Mouse (Mus musculus): Measurements from ENCODE around the gene Cdh6. TPM values are rescaled to one million over a fixed set of nuclear protein-coding genes. Genes with fewer than 3 reads are reported as not detected.

The Cdh6 gene
- polyA plus RNA-seq, 2 experiments from 2014 or later = 0.29 TPM; not detected in 1

DNA sequence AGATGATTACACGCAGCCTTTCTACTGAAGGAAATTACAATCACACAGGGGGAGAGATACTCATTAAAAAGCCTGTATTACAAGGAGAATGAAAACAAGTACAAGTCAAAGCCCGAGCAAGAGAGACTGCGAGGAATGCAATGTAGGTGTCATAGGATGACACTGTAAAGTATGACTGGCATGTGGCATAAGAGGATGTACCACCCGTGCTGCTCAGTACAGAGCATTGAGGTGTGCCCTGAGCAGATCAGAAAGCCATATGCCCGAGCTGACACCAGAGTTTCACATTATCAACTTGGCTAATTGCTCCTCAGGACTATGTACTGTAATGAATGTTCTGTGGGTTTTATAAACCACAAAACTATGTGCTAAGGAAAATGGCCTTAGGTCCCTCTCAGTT, 115.7 kb downstream of the Cdh6 start:
- ATAC-seq = no peak

DNA sequence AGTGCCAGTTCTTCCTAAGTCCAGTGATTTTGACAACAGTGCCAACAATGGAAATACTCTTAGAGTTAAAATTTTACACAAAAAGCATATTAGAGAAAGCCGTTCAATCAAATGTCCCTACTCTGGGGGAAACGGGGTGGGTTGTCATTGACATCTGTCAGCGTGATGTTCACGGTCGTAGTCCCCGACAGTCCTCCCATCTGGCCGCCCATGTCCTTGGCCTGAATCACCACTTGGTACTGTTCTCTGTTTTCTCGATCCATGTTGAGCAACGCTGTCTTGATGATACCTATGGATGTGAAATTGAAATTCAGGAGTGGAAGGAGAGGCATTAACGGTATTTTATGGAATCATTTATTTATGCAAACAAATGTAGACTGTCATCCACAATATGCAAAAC, 116.2 kb downstream of the Cdh6 start:
- ATAC-seq = no peak

DNA sequence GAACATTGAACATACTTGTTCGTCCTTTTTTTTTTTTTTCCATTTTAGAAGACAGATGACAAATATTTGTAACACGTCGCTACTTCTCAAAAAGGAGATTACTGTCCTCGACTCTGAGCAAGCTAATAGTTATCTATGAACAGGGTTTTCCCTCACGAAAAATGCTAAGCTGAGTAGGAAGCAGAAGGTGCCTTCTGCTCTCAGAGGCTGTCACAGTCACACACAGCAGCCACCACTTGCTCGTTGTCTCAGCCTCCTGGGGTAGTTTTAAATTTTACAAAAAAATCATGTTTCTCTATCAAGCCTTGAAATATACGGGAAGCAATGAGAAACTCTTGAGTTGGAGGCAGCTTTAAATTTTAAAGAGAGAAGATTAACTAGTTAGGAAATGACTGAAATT, 125.6 kb downstream of the Cdh6 start:
- no peak for ATAC-seq

DNA sequence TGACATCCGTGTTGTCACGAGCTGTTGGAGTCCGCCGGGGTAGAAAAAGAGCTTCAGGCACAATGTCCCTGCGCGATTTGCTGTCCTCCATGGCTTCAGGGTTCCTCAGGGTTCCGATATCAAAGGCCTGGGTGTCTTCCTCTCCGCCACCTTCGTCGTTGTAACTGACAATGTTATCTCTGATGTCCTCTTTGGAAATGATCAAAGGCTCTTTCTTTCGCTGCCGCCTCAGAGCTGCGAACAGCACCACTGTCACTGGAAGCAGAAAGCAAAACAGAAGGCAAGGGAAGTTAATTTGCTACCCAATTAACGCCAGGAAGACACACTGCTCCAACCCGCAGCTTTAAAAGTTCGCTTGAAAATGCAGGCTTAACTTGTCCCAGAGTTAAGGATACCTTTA, 139.0 kb downstream of the Cdh6 start:
- no peak for ATAC-seq

DNA sequence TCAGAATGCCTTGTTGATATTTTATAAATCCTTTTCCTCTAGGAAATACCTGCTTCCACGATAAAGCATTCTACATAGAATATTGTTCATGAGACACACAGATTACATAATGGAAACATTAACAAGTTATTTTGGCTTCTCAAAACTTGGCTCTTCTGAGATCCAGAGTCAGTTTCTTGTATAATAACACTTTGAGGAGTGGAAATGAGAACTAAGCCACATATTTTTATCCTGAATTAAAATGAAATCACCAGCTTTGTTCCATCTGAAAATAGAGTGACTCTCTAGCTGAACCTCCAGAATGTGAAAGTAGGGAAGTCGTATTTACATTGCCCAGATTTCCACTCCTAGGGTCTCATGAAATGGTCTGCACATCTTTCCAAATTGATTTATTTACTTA, 142.8 kb downstream of the Cdh6 start:
- no peak for ATAC-seq

DNA sequence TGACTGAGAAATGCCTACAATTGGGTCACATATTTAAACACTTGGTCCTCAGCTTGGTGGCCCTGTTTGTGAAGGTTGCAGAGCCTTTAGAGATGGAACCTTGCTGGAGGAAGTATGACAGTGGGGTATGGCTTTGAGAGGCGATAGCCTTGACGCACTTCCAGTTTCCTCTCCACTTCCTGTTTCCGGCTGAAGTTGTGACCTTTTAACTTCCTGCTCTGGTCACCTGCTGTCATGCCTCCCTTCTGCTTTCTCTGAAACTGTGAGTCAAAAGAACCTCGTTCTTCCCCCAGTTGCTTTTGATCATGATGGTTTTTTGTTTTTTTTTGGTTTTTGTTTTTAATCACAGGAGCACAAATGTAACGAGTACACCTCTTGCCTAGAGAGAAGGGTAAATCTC, 146.0 kb downstream of the Cdh6 start:
- peak; percentile 49 for ATAC-seq

DNA sequence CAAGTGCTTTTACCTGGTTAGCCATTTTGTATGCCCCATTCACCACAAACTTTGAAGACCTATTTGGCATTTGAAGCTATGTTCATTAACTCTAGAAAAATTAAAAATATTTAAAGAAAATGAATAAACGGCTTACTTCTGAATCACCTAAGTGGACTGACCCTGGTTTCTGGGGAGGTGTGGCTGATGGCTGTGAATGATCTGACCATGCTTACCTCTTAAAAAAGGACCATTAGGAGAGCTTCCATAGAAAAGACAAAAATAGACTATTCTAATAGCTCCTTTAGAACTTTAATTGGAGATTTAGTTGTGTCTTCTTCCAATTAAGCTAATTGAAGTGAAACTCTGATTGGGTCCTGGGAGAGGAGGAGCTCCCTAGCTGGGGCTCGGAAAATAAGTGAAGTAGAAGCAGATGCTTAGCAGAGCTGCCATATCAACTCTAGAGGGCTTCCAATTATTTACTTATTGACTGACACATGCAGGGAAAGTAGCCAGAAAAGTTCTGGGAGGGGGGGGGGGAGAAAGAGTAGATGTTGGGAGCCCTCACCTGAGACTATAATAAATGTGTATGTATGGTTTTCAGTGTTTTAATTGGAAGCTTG, 156.6 kb downstream of the Cdh6 start:
- ATAC-seq = no peak

DNA sequence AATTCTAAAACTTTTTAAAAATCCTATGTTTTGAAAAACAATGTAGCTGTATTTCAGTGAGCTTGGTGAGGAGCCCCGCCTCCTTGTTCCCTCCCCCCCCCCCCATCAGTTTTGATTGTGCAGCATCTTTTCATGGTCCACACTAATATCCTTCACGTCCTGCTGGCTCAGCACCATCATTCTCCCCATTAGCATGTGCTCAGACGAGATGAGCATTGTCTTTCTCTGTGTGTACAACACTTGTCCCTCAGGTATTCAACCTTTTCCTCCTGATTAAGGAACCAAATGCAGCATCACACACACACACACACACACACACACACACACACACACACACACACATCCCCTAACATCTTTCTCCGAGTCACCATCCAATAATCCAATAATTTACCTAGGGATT, 164.7 kb downstream of the Cdh6 start:
- ATAC-seq = no peak

DNA sequence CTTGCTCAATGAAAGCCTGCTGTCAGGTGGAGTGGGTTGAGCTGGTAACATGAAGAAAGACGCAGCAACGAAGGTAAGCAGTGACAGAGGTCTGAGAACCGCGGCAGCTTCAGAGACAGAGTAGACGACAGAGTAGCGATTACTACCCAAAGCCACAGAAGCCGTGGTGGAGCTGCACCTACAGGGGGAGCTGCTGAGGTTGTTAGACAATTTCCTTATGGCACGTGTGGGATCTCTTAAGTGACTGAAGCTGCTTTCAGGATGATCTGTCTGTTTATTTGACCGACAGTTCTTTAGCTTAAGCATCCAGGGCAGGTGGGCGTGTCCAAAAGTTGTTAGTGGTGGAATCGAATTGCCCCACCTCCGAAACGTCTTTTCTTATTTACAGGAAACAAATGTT, 167.5 kb downstream of the Cdh6 start:
- ATAC-seq = no peak

DNA sequence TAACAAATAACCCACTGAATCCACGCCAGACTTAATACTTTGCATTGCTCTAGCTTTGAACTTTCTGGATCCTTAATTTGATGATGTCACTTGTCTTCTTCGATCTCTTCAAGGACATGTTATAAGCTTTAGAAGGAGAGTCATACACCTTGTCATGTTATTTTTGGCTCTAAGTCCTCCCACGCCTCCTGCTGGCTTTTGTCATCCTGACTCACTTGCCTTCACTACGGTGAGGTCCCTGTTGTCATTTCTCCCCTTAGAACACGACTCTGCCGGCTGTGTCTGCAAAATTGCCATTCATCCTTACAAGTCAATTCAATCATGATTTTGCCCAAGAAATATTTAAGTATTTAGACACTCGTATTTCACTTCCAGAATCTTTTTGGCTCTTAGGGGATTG, 171.9 kb downstream of the Cdh6 start:
- ATAC-seq = no peak

DNA sequence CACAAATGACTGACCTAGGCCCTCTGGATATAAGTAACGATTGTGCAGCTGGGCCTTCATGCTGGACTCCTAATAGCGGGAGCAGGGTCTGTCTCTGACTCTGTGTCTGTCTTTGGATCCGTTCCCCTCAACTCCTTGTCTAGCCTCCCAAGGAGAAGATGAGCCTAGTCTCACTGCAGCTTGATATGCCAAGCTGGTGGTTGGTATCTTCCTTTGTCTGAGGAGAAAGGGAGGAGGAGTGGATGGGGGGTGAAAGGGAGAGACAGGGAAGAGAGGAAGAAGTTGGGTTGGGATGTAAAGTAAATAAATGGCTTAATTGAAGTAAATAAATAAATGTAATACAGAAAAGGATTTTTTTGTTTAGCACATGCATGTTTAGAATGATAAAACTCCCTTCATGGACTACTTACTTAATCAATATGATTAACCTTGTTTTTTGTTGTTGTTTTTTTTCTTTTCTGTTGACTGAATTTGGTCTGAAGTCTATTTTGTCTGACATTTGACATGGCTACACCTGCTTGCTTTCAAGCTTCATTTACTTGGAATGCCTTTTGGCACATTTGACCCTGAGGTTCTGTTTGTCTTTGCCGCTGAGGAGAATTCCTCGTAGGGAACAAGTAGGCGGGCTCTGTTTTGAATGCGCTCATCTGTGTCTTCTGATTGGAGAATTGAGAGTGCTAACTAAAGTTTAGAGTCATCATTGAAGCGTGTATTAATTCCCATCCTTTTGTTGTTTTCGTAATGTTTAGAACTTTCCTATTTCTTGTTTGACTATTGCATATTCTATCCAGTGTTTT, 178.7 kb downstream of the Cdh6 start:
- no peak for ATAC-seq

Measured in activated CD4-positive, CD25-positive, alpha-beta regulatory T cell, adult 4 months (primary cell).